Mouse (Mus musculus) erythroblast, embryonic 14.5 days (primary cell): ENCODE measurements around the gene Zfp341.

Source experiments
- GATA1 ChIP-seq: IDR thresholded peaks from 2 replicates; pipeline ENCODE4 v1.6.1; 2012; ENCODE audit warnings: low read length, inconsistent platforms, mixed read lengths
- TAL1 ChIP-seq: IDR thresholded peaks from 3 replicates; pipeline ENCODE4 v1.6.1; 2012; ENCODE audit warnings: low read length, inconsistent platforms, mixed read lengths

- no peak for TF ChIP-seq GATA1
- TF ChIP-seq TAL1, result no peak
Observed at GRCm38 (mm10) chr2:154657486-154658237, 44.6 kb downstream of the Zfp341 start.
